Mouse (Mus musculus) spleen, postnatal 10 days (tissue): Measurements from ENCODE around the gene Hba-a1.
"Not testable (repeated sequence)": the region's sequence is repeated elsewhere in the genome, so short reads cannot be mapped to it uniquely, and the experiment has no call there.

Experiments
- DNase-seq, 2 experiments: peaks; one replicate each; pipeline ENCODE4 v3.0.0; 2021 to 2022; ENCODE audit warnings: low spot score in 2 of 2

The Hba-a1 gene

DNA sequence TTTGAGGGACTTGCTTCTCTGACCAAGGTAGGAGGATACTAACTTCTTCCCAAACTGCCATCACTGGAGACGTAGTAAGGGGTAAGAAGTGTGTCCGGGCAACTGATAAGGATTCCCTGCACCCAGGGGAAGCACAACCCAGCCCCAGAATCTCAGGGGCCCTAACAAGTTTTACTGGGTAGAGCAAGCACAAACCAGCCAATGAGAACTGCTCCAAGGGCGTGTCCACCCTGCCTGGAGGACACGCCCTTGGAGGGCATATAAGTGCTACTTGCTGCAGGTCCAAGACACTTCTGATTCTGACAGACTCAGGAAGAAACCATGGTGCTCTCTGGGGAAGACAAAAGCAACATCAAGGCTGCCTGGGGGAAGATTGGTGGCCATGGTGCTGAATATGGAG lies 12.9 kb downstream of the Hba-a1 start, which contains the start of gene Hba-a2:
TSS of gene Hba-a2 (plus strand) at position 287 of the 400 bp plus-strand sequence.
- not testable (repeated sequence) for DNase-seq

DNA sequence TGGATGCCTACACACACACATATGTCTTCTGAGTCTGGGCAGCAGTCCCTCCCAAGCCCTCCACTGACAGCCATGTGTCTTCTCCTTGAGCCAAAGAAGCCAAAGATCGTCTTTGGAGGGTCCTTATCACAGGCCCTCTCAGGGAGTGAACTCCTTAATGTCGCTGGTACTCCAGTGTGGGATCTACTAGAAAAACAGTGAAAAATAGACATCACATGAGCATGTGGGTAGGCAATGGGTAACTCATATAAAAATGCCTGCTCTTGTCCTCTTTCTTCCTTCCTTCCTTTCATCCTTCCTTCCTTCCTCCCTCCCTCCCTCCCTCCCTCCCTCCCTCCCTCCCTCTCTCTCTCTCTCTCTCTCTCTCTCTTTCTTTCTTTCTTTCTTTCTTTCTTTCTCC lies 14.1 kb downstream of the Hba-a1 start:
- peak in 1 of 2 experiments; percentile 31 for DNase-seq

DNA sequence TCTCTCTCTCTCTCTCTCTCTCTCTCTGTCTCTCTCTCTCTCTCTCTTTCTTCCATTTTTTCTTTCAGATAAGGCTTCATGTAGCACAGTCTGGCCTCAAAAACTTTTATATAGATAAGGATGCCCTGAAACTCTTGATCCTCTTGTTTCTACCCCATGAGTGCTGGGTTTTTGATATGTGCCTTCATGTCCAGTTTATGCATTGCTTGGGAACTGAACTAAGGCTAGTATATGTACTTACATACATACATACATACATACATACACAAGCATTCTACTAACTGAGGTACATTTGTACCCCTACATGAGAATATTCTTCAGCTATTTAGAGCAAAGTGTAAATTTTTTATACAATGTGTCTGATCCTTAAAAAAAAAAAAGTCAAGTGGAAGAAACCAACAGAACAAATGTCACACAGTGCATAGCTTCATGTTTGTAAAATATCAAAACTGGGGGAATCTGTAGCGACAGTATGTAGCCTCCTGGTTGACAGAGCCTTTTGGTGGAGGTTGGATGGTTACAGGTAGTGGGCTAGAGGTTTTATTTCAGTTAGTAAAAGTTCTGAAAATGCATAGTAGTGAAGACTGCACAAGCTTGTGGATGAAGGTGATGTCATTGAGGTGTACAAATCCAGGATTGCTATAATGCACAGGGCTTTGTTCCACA lies 14.7 kb downstream of the Hba-a1 start:
- DNase-seq, result peak in 1 of 2 experiments; percentile 12

DNA sequence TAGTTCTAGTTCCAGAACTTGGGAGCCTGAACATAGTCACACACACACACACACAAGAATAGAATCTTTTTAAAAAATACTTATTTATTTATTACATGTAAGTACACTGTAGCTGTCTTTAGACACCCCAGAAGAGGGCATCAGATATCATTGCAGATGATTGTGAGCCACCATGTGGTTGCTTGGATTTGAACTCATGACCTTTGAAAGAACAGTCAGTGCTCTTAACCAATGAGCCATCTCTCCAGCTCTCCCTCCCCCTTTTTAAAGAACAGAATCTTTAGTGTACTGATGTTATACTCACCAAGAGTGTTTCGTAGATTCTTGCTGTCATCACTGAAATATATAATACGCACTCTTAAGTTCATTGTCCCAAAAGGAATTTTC lies 15.2 kb downstream of the Hba-a1 start:
- peak in 1 of 2 experiments; percentile 18 for DNase-seq

- peak; percentile 75 to 83 for DNase-seq
Measured at GRCm38 (mm10) chr11:32299865-32300264, 16.6 kb downstream of the Hba-a1 start, which contains the start of gene Hbq1a. Gene Hbq1a, plus strand, starts transcription at chr11:32300069.

- peak; percentile 27 to 36 for DNase-seq
Measured at GRCm38 (mm10) chr11:32300279-32301267, 17.3 kb downstream of the Hba-a1 start.

GRCm38 (mm10) chr11:32301506-32301905 lies 18.2 kb downstream of the Hba-a1 start:
- no peak for DNase-seq

DNA sequence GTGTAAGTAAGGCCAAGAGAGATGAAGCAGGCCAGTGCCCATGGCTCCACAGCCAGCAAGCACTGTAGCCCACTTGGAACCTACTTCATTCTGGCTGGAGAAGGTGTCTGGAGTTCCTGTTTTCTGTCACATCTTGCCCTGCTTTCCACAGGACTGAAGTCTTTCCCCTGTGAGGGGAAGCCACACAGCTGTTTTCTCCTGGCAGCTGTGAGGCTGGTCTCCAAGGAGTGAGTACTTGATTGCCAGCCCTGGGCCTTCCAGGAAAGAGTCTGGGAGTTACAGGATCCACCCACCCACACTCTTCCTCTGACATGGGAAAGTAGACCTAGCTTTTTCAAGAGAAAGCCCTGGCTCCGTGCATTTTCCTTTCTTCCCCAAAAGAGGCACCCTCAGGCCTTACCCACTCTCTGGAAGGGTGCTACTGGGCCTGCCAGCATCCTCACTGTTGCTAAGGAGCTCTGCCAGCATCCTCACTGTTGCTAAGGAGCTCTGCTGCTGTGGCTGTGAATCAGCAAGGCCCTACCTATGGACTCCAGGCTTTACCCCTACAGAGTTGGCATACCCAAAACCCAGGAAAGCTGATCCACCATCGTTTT lies 19.6 kb downstream of the Hba-a1 start:
- DNase-seq, result no peak

- DNase-seq, result no peak
Measured at GRCm38 (mm10) chr11:32303455-32303854, 20.1 kb downstream of the Hba-a1 start.

GRCm38 (mm10) chr11:32307006-32307405 lies 23.7 kb downstream of the Hba-a1 start:
- no peak for DNase-seq

GRCm38 (mm10) chr11:32309446-32309845 lies 26.1 kb downstream of the Hba-a1 start:
- no peak for DNase-seq

DNA sequence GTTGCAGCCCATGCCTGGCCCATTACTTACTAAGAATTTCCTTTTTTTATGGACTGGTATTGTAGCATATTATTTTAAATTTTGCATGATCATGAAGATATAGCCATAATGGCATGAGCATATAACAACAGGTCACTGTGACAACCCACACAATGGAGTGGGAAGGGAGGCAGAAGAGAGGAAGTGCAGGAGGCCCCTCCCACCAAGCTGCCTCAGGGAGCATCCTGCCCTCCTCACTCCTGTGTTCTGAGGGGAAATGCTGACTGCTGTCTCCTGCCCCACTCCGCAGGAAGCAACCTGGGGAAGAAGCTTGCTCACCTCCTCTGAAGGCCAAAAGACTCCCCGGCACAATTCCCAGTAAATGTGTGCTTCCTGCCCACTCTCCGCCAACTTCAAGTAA lies 26.6 kb downstream of the Hba-a1 start:
- no peak for DNase-seq

- DNase-seq, result no peak
Measured at GRCm38 (mm10) chr11:32316009-32316408, 32.7 kb downstream of the Hba-a1 start.

GRCm38 (mm10) chr11:32320507-32321195 lies 37.3 kb downstream of the Hba-a1 start:
- no peak for DNase-seq

- peak; percentile 73 to 90 for DNase-seq
Measured at GRCm38 (mm10) chr11:32321196-32321565, 37.9 kb downstream of the Hba-a1 start.

GRCm38 (mm10) chr11:32324609-32325008 lies 41.3 kb downstream of the Hba-a1 start:
- DNase-seq, result peak; percentile 89 to 93

- DNase-seq, result no peak
Measured at GRCm38 (mm10) chr11:32331075-32331474, 47.8 kb downstream of the Hba-a1 start.

GRCm38 (mm10) chr11:32331861-32332260 lies 48.5 kb downstream of the Hba-a1 start:
- no peak for DNase-seq

- no peak for DNase-seq
Measured at GRCm38 (mm10) chr11:32333235-32333634, 49.9 kb downstream of the Hba-a1 start.
